Mouse (Mus musculus): ENCODE measurements around the gene Slc38a9. TPM values are rescaled to one million over a fixed set of nuclear protein-coding genes. Genes with fewer than 3 reads are reported as not detected.
"Not testable (repeated sequence)": the region's sequence is repeated elsewhere in the genome, so short reads cannot be mapped to it uniquely, and the experiment has no call there.

Slc38a9 gene
- total RNA-seq, 2 experiments from 2014 or later, result 5.6 to 8.4 TPM

- no peak for DNase-seq
Measured at GRCm38 (mm10) chr13:112683312-112683711, 22.8 kb downstream of the Slc38a9 start.

GRCm38 (mm10) chr13:112683970-112684369 lies 23.4 kb downstream of the Slc38a9 start:
- no peak for DNase-seq

- DNase-seq, result no peak
Measured at GRCm38 (mm10) chr13:112686155-112686554, 25.6 kb downstream of the Slc38a9 start.

- DNase-seq, result no peak
Measured at GRCm38 (mm10) chr13:112692870-112693553, 32.5 kb downstream of the Slc38a9 start.

GRCm38 (mm10) chr13:112695526-112696240 lies 35.1 kb downstream of the Slc38a9 start:
- no peak for DNase-seq

GRCm38 (mm10) chr13:112701256-112701655 lies 40.7 kb downstream of the Slc38a9 start:
- no peak for DNase-seq

GRCm38 (mm10) chr13:112706351-112706750 lies 45.8 kb downstream of the Slc38a9 start:
- no peak for DNase-seq

GRCm38 (mm10) chr13:112720078-112720736 lies 59.7 kb downstream of the Slc38a9 start:
- no peak for DNase-seq

- DNase-seq, result peak; percentile 23
Measured at GRCm38 (mm10) chr13:112721946-112722729, 61.6 kb downstream of the Slc38a9 start.

- not testable (repeated sequence) for DNase-seq
Measured at GRCm38 (mm10) chr13:112724260-112724659, 63.7 kb downstream of the Slc38a9 start.

- DNase-seq, result no peak
Measured at GRCm38 (mm10) chr13:112726002-112726401, 65.5 kb downstream of the Slc38a9 start.

- DNase-seq, result no peak
Measured at GRCm38 (mm10) chr13:112733311-112733710, 72.8 kb downstream of the Slc38a9 start.

- DNase-seq, result peak; percentile 54
Measured at GRCm38 (mm10) chr13:112734906-112735713, 74.6 kb downstream of the Slc38a9 start.

- DNase-seq, result no peak
Measured at GRCm38 (mm10) chr13:112736407-112736806, 75.9 kb downstream of the Slc38a9 start.

- DNase-seq, result no peak
Measured at GRCm38 (mm10) chr13:112737110-112737509, 76.6 kb downstream of the Slc38a9 start.

- no peak for DNase-seq
Measured at GRCm38 (mm10) chr13:112738005-112738404, 77.5 kb downstream of the Slc38a9 start.

GRCm38 (mm10) chr13:112740073-112740472 lies 79.5 kb downstream of the Slc38a9 start:
- no peak for DNase-seq

- DNase-seq, result no peak
Measured at GRCm38 (mm10) chr13:112742076-112742830, 81.7 kb downstream of the Slc38a9 start.

- DNase-seq, result no peak
Measured at GRCm38 (mm10) chr13:112743647-112744046, 83.1 kb downstream of the Slc38a9 start.

- DNase-seq, result peak; percentile 71
Measured at GRCm38 (mm10) chr13:112744061-112744849, 83.7 kb downstream of the Slc38a9 start.
